Mouse (Mus musculus): ENCODE data around the gene Snx9. TPM values are rescaled to one million over a fixed set of nuclear protein-coding genes. Genes with fewer than 3 reads are reported as not detected.

Snx9 gene
- polyA plus RNA-seq, 1 experiment, result 11.5 TPM

DNA sequence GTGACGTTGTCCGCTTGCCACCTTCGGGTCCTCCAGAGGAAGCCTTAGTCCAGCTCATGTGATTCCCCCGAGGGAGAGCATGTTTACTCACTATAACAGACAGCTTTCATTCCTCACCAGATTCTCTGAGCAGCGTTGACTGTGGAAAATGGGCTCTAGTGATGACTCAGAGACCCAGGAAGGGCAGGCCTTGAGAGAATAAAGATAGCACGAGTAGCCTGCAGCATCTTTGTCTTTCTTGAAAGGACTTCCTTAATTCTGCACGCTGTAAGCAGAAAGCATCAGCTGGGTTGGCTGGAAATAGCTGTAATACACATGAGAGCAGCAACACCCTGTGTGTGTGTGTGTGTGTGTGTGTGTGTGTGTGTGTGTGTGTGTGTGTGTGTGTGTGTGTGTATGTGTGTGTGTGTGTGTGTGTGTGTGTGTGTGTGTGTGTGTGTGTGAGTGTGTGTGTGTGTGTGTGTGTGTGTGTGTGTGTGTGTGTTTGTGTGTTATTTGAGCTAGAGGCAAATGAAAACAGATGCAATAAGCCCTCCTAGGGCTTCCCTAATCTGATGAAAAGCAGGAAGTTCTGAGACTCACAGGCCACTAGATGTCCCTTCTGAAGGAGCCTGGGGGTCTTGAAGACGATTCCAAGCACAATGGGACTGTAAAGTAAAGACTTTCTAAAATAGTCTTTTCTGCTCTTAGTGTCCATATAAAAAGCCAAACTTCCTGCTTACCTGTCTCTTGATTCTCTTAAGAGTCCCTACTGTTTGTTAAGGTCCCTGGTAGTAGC, 27.1 kb upstream of the Snx9 start:
- TF ChIP-seq POLR2A (IDR thresholded peaks at IDR 0.05; ENCODE audit: borderline replicate concordance, extremely low read depth, insufficient read depth, insufficient read length, poor library complexity, severe bottlenecking), result no peak
- TF ChIP-seq CTCF (IDR thresholded peaks at IDR 0.05; ENCODE audit: borderline replicate concordance, extremely low read depth, insufficient read depth, insufficient read length), result no peak
- DNase-seq (ENCODE audit: low read depth), result no peak

- TF ChIP-seq CTCF (IDR thresholded peaks at IDR 0.05; ENCODE audit: borderline replicate concordance, extremely low read depth, insufficient read depth, insufficient read length) (no peak), POLR2A (IDR thresholded peaks at IDR 0.05; ENCODE audit: borderline replicate concordance, extremely low read depth, insufficient read depth, insufficient read length, poor library complexity, severe bottlenecking) (no peak)
- no peak for DNase-seq (ENCODE audit: low read depth)
These were observed 26.5 kb upstream of the Snx9 start for GRCm38 (mm10) chr17:5814641-5814920.

DNA sequence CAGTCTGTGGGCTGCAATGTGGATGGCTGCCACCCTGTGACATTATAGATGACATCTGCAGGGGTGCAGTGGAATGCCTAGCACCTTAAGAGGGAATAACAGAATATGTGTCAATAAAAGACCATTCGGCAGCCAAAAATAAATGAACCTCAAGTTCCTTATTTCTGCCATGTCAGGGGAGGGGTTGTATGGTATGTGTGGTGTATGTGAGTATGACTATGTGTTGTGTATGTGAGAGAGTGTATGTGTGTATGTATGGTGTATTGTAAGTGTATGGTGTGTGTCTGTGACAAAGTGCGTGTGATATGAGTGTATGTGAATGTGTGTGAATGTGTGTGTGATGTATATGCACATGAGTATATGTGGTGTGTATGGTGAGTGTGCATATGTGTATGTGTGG, 23.3 kb upstream of the Snx9 start:
- TF ChIP-seq CTCF (IDR thresholded peaks at IDR 0.05; ENCODE audit: borderline replicate concordance, extremely low read depth, insufficient read depth, insufficient read length) (no peak), POLR2A (IDR thresholded peaks at IDR 0.05; ENCODE audit: borderline replicate concordance, extremely low read depth, insufficient read depth, insufficient read length, poor library complexity, severe bottlenecking) (no peak)
- DNase-seq (ENCODE audit: low read depth), result no peak

DNA sequence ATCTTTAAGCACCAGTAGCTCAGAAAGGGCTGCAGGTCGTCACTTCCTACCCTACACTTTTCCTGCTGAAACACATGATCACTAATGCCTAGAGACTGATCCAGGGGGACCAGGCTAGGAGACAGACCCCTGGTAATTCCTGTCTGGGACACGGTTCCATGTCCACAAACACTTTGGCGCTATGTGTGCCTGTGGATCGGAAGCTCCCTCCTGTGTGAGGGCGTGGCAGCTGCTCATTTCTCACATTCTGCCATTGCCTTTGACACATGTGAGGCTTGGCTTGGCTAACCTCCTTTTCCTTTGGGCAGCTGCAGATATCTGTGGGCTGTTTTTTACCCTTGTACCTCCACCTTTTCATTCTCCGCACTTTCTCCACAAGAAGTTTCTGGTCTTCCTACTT, 22.0 kb upstream of the Snx9 start:
- TF ChIP-seq POLR2A (IDR thresholded peaks at IDR 0.05; ENCODE audit: borderline replicate concordance, extremely low read depth, insufficient read depth, insufficient read length, poor library complexity, severe bottlenecking) (no peak), CTCF (IDR thresholded peaks at IDR 0.05; ENCODE audit: borderline replicate concordance, extremely low read depth, insufficient read depth, insufficient read length) (no peak)
- DNase-seq (ENCODE audit: low read depth), result no peak

DNA sequence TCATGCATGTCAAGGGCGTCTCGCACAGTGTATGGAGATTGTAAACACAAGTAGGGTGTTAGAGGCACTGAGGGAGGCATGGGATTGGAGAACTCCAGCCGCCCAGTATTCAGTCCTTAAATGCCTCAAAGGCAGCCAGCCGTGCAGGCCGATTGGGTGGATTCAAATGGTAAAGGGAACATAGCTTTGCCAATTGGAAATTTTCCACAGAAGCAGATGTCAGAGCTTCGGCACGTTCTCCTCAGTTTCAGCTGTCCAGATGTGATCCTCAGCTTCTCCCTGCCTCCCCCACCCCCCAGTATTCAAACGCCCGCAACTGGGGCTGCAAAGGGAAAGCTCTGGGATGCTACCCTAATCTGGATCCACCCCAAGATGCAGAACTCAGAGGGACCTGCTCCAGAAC, 21.3 kb upstream of the Snx9 start:
- TF ChIP-seq POLR2A (IDR thresholded peaks at IDR 0.05; ENCODE audit: borderline replicate concordance, extremely low read depth, insufficient read depth, insufficient read length, poor library complexity, severe bottlenecking) (no peak), CTCF (IDR thresholded peaks at IDR 0.05; ENCODE audit: borderline replicate concordance, extremely low read depth, insufficient read depth, insufficient read length) (no peak)

GRCm38 (mm10) chr17:5822541-5822940, 18.6 kb upstream of the Snx9 start:
- TF ChIP-seq POLR2A (IDR thresholded peaks at IDR 0.05; ENCODE audit: borderline replicate concordance, extremely low read depth, insufficient read depth, insufficient read length, poor library complexity, severe bottlenecking), result no peak
- no peak for DNase-seq (ENCODE audit: low read depth)

More for the DNA sequence above, 21.3 kb upstream of the Snx9 start:
- DNase-seq (ENCODE audit: low read depth), result peak; percentile 76

- TF ChIP-seq CTCF (IDR thresholded peaks at IDR 0.05; ENCODE audit: borderline replicate concordance, extremely low read depth, insufficient read depth, insufficient read length) (no peak), POLR2A (IDR thresholded peaks at IDR 0.05; ENCODE audit: borderline replicate concordance, extremely low read depth, insufficient read depth, insufficient read length, poor library complexity, severe bottlenecking) (no peak)
These were observed 18.1 kb upstream of the Snx9 start for GRCm38 (mm10) chr17:5823032-5823431.

DNA sequence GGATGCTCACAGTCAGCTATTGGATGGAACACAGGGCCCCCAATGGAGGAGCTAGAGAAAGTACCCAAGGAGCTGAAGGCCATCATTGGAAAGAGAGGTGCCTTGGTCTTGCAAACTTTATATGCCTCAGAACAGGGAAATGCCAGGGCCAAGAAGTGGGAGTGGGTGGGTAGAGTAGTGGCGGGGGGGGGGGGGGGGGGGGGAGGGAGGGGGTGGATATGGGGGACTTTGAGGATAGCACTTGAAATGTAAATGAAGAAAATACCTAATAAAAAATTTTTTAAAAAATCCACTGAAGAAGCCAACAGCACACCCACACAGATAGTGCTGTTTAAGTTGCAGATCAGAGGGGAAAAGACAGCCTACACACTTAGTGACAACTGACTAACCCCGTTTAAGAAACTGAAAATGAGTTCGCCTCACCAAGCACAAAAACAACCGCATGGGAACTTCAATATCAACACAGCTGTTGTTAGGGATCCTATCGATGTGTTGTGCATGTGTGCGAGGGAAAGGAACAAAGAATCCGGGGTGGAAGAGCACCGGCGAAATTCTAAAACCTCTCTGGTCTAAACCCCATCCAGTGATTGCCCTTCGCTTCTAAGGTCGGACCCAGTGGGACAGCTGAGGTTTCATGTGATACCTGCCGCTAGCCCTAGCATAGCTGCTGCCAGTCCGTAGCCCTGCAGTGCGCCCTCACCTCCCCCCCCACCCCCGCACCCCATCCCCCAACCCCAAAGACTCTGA, 13.1 kb upstream of the Snx9 start:
- no peak for TF ChIP-seq POLR2A (IDR thresholded peaks at IDR 0.05; ENCODE audit: borderline replicate concordance, extremely low read depth, insufficient read depth, insufficient read length, poor library complexity, severe bottlenecking)
- TF ChIP-seq CTCF (IDR thresholded peaks at IDR 0.05; ENCODE audit: borderline replicate concordance, extremely low read depth, insufficient read depth, insufficient read length), result no peak
- DNase-seq (ENCODE audit: low read depth), result peak; percentile 52

More at GRCm38 (mm10) chr17:5823032-5823431, 18.1 kb upstream of the Snx9 start:
- no peak for DNase-seq (ENCODE audit: low read depth)

DNA sequence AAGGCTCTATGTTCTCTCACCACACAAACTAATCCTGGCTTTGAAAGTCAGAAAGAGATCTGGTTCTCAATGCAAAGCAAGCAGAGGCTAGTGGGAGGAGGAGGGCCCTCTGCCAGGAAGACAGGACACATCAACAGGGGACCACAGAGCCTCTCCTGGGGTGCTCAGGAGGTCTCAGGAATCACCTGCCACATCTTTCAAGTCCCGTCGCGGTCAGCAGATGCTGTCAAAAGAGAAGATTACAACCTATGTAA, 12.6 kb upstream of the Snx9 start:
- TF ChIP-seq POLR2A (IDR thresholded peaks at IDR 0.05; ENCODE audit: borderline replicate concordance, extremely low read depth, insufficient read depth, insufficient read length, poor library complexity, severe bottlenecking) (no peak), CTCF (IDR thresholded peaks at IDR 0.05; ENCODE audit: borderline replicate concordance, extremely low read depth, insufficient read depth, insufficient read length) (no peak)
- DNase-seq (ENCODE audit: low read depth), result peak; percentile 49

GRCm38 (mm10) chr17:5828944-5829343, 12.2 kb upstream of the Snx9 start:
- DNase-seq (ENCODE audit: low read depth), result no peak
- no peak for TF ChIP-seq CTCF (IDR thresholded peaks at IDR 0.05; ENCODE audit: borderline replicate concordance, extremely low read depth, insufficient read depth, insufficient read length)
- no peak for TF ChIP-seq POLR2A (IDR thresholded peaks at IDR 0.05; ENCODE audit: borderline replicate concordance, extremely low read depth, insufficient read depth, insufficient read length, poor library complexity, severe bottlenecking)

DNA sequence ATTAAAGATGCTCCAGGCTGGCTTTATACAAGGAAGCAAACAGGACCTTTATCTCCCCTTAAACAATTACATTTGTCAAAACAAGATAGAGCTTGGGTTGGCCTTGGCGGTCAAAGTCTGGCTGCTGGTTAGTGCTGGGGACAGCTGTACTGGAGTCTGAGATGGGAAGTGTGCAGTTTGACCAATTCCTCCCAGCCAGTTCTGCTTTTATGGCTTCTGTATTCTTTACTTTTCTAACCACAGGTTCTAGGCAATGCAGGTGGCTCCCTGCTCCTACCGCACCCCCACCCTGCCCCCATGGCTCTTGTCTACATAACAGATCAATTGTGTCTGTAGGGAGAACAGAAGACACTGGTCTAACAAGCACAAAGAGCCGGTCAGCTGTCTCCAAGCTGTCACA, 11.2 kb upstream of the Snx9 start:
- DNase-seq (ENCODE audit: low read depth), result no peak
- TF ChIP-seq CTCF (IDR thresholded peaks at IDR 0.05; ENCODE audit: borderline replicate concordance, extremely low read depth, insufficient read depth, insufficient read length) (no peak), POLR2A (IDR thresholded peaks at IDR 0.05; ENCODE audit: borderline replicate concordance, extremely low read depth, insufficient read depth, insufficient read length, poor library complexity, severe bottlenecking) (no peak)

DNA sequence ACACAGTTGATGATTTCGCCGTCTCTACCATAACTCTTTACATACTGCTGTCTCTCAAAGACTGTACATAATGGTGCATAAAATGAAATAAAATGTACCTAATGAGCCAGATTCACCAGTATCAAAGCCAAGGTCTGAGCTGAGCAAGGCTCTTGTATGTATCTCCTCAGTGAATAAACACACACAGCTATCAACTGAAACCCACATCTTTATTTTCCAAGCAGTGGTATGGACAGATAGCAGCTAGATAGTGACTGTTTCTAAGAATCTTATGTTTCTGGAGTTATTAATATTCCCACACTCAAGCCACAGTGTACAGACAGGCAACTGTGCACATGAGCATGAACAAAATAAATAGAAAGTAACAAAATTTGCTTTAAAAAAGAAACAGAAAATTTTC, 10.7 kb upstream of the Snx9 start:
- DNase-seq (ENCODE audit: low read depth), result no peak

More for the DNA sequence above, 10.7 kb upstream of the Snx9 start:
- no peak for TF ChIP-seq CTCF (IDR thresholded peaks at IDR 0.05; ENCODE audit: borderline replicate concordance, extremely low read depth, insufficient read depth, insufficient read length)

All from brain, embryonic 14.5 days (tissue).